Mouse (Mus musculus) CD8-positive naive resting alpha-beta T cell, adult 2 months (primary cell): ENCODE data around the gene Shb.

ENCODE experiments used
- DNase-seq, 2 experiments: peaks; one replicate each; pipeline ENCODE4 v3.0.0; 2022; ENCODE audit warnings: low read depth in 2 of 2, low spot score in 2 of 2

Gene Shb

DNA sequence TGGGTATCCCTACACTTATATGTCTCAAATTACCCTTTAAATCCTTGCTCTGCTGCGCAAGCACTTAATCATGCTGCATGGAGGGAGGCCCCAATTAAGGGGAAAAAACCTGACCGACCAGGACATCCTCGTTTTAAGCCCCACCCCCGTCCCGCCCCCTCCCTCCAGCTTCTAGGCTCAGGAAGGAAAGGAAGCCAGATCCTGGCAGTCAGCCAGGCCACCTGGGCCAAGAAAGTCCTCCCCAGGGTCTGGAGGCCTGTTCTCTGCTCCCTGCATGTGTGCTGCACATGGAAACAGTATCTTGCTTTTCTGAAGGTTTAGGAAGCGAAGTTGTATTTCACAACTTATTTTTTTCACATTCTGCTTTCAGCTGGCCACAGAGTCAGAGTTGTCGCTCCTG, at the start of gene Shb:
TSS of gene Shb (minus strand) at position 96 of the 400 bp plus-strand sequence.
- DNase-seq = no peak

DNA sequence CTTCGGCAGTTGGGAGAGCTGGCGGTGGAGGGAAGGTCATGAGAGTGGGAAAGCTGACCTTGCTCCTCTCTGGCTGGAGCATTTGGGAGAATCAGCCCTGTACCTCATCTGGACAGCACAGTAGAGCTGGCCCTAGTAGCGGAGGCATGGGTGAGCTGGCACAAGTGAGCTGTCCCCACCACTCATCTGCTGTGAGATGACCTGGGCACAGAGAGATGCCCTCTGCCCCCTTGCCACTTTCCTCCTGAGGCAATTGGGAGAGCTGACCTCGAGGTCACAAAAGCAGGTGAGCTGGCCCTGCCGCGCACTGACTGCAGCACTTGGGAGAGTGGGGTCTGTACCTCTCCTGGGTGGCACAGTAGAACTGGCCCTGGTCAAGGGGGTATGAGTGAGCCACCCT, 48.8 kb upstream of the Shb start:
- DNase-seq = no peak

DNA sequence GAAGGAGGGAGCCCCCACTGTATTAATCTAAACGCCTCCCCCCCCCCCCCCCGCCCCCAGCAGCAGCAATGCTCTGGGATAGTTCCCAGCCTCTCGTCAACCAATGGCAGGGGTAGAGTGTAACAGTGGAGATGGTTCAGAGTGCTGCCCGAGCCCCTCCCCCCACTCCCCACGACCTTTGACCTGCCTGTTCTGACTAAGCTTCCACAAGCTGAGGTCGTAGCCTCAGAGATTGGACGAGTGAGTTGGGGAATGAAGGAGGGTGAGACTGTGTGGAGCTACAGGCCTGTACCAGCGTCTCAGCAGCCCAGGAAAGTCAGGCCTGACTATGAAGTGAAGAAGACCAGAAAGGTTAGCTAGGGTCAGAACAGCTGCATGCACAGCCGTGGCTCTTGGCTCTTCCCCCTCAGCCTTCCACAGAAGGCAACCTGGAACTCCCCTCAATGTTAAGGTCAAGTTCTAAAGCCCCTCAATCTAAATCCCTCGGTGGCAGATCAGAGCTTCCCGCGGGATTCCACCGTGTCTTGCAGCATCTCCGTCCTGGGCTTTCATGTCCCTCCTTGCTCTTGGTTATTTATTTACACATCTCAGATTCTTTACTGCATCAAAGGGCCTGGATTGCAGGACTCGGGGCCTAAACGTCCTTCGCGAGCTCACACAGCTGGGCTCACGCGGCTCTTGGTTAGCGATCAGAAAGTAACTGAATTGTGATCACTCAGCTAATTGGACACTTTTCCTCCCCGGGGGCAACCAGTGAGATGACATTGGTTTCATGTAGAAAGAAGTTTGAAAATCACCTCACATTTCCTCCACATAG, 46.5 kb upstream of the Shb start:
- DNase-seq = no peak

DNA sequence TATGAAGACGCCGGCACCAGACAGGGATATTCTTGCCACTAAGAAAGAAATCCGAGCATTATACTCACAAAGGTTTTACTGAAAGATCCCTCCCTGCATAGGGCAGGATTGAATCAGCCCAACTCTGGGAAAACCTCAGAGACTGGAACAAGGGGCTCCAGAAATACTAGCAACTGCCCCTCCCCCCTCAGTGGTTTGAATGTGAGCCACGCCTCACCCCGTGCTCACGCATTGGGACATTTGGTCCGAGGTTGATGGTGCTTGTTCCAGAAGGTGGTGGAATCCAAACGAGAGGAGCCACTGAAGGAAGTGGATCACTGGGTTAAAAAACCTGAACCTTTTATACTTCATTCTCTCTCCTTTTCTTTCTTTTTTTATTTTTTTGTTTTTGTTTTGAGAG, 45.4 kb upstream of the Shb start:
- no peak for DNase-seq

DNA sequence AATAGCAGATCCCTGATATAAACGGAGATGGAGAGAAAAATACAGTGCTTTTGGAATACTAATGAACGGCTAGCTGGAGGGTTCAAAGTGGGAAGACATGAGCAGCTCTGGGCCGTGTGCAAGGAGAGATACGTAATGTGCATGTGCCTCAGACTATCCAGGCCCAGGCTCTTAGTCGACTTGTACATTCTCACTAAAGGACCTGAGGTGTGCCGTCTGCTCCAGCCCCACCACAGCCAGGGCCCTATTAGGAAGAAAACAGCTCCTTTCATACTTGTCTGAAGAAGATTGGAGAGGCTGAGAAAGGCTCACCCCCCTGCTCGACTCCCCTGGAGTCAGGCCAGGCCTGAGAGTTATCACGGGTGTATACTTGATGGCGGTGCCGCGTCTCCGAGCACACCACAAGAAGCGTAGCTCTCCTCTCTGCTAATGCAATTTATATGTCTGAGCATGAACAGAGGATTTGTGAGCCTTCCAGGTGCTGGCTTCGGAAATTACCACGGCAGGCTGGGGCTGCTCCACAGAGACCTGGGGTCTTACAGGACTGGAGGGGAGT, 42.4 kb upstream of the Shb start:
- DNase-seq = no peak

DNA sequence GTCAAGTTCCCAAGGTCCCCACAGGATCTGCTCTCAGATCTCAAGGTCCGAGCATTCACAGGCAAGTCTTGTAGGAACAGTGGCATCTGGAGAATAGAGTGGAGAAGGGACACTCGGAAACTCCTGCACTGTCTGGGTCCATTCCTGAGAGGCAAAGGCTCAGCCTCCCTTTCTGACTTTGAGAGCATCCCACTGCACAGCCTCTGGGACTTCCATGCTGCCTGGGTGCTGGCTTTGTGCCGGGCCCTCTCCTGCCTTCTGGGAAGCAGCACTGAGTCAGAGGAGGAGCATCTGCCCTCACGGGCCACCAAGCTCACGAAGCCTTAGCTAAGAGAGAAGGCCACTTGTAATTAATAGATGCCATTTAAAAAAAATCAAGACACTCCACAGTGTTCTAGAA, 37.3 kb upstream of the Shb start:
- DNase-seq = no peak

DNA sequence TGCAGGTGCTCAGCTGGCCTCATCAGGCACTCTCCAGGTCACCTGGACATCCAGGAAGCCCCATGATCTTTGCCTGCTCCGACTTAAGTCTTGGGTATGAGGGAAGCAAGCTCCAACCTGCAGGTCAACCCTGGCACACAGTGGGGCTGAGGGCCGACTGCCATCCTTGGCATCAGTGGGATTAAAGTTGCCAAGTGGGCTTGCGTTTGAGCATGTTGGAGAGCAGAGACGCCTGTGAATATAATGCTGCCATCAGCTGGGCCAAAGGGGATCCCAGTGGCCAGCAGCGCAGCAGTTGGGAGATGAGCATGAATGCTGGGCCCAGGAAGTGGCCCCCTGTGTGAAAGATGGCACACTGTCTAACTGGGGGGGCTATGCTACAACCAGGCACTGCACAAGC, 25.9 kb upstream of the Shb start:
- DNase-seq = no peak

DNA sequence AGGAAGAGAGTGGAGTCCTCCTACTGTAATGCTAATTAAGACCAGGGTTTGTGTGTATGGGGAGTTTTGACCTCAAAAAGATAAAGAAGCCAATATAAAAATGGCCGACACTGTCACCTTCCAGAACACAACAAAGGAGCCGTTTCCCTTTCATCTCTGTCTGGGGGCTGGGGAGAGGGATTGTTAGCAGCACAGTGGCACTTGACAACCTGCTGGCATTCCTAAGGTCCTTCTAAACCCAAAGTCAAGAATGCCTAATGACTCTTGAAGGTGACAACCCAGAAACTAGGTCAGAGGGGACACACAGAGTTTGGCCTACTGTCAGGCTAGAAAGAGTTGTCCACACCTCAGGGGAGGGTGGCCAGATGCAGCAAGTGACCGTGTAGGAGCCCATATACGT, 20.3 kb upstream of the Shb start:
- DNase-seq = no peak

DNA sequence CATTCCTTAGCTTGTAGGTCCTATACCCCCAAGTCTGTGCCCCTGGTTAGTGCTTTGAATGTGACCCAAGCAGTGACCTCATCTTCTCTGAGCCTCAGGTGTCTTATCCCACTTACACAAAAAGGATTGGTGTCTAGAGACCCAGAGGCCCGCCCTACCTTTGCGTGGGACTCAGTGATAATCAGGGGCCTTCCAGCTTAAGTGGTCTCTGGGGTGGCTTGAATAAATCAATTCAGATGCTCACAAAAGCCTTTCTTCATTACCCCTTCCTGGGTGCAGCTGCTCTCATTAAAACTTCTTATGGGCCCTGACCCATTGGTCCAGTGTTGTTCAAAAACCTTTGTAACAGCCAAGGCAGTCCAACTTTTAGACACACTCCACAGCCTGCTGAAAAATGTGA, 18.7 kb upstream of the Shb start:
- no peak for DNase-seq

DNA sequence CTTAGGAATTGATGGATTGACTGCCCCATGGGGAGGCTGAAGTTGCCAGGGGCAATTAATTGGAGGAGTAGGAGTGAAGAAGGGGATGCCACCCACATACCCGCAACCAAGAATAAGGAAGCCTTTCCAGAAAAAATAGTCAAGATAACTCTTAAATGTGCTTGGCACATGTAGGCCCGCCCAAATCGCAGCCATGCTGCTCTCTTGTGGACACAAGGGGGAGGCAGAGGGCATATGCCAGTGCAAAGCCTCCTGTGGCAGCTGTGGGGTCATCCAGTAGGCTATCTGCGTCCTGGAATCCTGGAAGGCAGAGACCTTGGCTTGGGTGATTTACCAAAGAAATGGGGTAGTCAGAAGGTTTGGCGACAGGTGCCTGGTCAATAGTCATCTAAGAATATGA, 17.2 kb upstream of the Shb start:
- DNase-seq = no peak

DNA sequence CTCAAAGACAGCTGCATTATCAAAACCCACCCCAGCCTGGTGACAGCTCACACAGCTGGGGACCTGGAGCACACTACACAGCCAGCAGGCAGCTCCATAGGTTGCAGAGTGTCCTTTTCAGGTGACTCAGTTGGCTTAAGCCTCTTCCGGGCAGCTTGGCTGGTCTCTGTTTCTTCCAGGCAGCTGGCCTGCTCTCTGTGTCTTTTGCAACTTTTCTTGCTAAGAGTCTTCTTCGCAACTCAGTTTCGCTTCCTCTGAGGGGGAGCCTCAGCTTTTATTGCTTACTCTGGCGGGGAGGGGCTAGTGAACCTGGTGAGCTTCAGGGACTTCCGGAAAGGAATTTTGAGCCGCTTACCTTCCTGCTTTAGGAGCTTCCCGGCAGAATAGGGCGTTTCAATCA, 13.6 kb upstream of the Shb start:
- DNase-seq = no peak

DNA sequence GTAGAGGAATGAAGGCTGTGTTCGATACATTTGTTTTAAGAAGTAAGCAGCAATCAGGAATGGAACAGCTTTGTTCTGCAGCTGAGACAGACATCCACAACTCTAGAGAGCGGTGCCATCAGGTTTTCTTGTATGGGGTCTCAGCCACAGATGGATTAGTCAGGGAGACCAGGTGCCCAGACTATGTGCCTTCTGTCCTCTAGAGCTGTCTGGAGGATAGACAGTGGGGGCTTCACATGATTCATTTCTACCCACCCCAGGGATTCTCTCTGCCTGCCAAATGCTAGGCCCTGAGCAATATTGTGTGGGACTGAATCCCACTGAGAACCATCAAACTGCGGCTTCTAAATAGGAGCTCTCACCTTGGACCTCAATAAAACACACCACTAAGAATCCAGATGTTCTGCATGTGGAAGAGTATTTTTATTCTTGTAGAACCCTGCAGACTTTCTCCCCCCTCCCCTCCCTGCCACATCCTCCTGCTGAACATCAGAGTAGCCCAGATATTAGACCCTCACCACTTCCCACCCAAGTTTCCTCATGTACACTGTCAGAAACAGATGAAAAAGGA, 11.3 kb upstream of the Shb start:
- DNase-seq = no peak

DNA sequence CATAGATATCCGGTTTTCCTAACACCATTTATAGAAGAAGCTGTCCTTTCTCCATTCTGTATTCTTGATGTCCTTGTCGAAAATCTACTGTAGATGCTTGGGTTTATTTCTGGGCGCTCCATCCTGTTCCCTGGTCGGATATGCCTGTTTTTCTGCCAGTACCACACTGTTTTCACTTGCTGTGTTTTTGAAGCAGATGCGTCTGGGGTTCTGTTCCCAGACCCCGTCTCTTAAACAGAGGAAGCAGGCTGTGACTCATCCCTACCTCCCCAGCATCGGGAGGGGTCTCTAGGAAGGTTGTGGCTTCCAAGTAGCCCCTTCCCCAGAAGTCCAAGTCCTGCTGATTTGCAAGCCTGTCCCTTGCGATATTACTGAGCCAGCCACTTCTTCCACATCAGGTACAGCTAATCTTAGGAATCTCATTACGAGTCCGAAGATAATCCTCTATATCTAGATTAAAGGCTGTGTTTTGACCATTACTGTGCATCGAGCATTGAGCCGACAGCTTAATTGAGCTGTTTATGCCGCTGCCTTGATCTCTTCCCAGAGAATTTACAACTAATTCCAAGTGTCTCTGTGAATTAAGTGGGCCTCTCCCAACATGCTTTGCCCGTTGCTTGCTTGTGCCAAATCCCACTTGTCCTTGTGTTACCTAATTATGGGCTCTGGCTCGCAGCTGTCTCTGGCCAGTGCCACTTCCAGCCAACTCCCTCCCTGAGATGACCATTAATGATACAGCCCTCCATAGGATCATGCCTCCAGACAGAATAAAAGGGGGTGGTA, 8.1 kb upstream of the Shb start:
- no peak for DNase-seq

DNA sequence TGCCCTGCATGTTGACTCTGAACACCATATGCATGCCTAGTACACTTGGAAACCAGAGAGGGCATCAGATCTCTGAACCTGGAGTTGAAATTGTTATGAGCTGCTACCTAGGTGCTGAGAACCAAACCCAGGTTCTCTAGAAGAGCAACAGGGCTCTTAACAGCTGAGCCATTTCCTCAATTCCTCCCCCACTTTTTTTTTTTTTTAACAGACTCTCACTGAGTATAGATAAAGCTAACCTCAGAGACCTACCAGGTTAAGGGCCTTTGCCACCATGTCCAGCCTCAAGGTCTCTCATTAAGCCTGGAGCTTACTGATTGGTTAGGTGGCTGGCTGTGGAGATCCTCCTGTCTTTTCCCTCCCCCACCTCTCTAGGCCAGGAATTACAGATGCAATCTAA, 6.9 kb upstream of the Shb start:
- DNase-seq = no peak

DNA sequence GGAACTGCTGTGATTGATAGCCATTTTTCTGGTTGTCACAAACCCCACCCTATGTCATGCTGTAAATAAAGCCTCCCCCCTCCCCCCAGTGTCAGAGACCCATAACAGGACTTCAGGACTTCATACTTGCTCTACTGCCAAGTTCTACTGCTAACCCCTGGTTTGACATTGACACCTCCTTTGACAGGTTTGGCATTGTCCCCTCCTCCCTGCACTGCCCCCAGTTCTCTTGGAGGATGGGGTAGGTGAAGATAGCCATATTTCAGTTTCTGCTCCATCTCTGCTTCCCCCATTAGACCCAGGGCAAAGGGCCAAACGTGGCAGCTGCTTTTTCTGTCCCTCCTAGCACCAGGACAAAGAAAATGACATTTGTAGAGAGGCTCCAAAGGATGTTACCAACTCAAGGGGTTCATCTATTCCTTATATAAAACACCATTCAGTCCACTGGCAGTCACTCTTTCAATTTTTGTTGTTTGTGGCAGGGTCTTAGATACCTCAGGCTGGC, 1.2 kb upstream of the Shb start:
- no peak for DNase-seq

DNA sequence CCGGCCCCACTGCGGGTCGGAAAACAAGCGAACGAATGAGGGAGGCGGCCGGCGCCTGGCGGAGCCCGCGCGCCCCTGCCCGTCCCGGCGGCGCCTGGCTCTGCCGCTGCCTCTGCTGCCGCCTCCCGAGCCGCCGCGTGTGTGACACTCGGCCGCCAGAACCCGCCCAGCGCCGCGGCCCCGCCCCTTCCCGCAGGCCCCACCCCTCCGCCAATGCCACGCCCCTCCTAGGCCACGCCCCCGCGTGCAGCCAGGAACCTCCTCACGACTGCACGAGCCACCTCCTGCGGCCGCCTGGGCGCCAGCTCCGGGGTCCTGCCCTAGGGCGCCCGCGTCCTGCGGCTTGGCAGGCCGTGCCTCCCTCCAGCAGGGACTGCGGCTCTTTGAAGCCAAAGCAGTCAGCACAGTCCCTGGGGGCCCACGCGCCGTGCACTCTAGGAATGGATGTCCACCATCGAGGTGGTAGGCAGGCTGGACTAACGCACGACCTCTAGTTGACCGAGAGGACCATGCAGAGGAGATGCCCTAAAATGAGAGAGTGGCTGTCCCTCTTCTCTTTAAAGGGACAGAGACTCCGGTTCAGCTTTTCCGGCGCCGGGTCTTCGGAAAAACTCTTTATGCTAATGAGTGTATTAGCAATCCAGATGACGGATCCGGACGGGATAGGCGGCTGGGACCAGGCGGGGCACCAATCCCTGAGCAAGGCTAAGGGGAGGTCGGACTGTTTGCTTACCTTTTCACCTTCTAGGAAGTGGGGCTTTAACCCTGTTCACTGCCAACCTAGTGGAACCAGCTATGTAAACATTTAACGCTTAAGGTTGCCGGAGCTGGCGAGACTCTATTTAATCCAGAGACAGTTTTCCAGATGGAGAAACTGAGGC, 1.4 kb downstream of the Shb start:
- DNase-seq = peak; percentile 76 to 81

DNA sequence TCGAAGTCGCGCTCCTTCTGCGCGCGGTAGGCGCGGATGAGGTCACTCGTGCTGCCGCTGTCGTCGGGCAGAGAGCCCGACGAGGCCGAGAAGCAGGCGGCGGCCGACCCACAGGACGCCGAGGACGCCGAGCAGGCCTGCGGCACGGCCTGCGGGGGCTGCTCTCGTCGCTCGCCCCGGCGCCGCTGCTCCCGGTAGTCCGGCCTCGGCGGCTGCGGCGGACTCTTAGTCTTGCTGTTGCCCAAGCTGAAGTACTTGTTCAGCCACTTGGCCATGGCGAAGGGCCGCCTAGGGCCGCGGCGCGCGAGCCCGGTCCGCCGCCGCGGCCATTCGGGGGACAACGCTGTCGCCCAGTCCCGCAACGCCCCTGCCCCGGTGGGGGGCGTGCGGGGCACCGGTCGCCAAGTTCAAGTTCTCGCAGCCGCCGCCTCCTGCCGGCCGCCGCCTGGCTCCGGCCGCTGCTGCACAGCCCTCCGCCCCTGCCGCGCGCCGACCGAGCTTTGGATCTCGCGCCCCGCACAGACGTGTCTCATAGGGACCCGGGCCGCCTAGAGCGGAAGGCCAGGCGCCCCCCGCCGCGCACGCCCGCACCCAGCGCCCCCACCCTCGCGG, 2.2 kb downstream of the Shb start:
- DNase-seq = peak; percentile 13 to 15

DNA sequence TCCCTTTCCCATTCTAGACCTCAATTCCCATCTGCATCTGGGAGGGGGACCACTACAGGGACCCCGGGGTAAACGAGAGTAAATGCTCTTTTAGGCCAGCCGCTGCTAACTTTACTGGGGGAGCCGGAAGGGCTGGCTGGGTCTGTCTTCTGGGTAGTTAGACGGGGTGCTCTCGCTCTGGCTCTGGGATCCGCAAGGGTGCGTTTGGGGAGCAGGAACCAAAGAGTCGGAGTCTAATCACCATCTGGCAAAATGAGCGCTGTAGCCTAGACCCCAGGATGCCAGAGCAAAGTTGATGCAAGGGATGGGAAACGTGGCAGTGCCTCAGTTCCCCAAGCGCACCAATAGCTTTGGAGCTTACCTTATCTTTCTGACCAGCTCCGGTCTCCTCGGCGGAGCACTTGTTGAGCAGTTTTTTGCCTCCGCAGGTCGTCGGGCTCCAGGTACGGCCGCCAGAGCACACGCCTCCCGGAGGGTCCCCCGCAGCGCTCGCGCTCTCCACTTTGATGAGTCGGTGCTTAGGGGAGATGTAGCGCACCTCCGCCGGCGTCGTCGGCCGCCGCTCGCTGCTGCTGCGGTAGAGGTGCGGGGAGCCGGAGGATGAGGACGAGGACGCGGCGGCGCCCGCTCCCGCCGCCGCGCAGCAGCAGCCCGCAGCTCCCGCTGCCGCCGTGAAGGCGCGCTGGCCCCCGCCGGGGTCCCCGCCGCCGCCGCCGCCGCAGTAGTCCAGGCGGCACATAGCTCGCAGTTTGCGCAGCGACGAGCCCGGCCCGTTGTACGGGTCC, 2.9 kb downstream of the Shb start:
- DNase-seq = peak; percentile 7 to 11

DNA sequence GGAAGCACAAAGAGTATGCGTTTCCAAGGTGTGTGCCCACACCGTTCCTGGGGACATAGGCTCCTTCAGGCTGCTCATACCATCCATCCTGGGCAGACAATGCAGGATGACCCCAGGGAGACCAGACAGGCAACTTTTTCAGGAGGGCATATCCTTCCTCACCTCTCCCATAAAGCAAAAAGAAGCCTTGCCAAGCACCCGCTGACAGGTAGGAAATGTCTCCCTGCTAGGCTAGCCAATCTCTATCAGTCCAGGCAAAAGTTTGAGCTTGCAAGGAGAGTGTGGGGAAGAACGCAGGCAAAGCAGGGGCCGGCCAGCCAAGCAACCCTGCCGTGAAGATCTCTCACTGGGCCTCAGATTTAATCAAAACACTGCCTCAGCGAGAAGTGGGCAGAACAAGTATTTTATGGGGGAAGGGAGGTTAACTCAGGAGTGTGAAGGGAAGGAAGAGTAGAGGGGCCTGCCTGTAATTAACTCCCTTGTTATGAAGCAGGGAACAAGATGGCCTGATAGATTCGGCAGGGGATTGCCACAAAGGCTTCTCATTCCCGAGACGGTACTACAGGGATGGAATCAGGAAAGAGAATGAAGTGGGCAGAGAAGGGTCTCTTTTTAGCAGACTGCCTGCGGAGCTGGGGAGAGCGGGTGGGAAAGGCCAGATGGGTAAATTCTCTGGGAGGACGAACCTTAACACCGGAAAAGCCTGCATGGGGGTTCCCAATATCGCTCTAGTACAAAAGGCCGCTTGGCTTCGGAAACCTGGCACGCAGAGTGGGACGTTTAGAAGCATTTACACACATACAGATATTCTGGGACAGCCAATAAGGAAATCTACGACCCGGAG, 3.7 kb downstream of the Shb start:
- DNase-seq = no peak
